Comparison of ENCODE assay signal across 27 mouse cellular contexts in the genomic region with DNA sequence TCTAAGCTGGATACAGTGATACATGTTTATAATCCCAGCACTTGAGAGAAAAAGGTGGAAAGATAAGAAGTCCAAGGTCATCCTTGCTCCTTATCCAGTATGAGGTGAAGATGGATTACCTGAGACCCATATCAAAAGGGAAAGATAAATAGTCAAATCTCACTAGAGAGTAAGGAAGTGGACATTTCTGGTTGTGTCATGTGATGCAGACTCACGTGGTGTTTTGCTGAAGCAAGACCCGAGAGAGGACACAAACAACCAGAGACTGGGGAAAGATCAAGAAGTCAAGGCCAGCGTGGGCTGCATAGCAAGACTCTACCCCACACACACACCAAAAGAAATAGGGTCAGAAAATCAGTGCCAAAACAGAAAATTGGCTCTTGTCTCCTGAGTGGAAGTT. TPM values are rescaled to one million over a fixed set of nuclear protein-coding genes. Genes with fewer than 3 reads are reported as not detected.
"Had no signal": no experiment of that assay in that cellular context is flagged by ENCODE, and none has a peak within 500 bp of the region (broad histone marks: within the 10 kb centered on the region; RNA-seq: fewer than 3 reads in every experiment).

No protein-coding gene starts in this region.

- H3K36me3 ChIP-seq: limb, embryonic 12.5 days; limb, embryonic 15.5 days; liver, embryonic 15.5 days; lung, embryonic 15.5 days; midbrain, embryonic 12.5 days; midbrain, embryonic 15.5 days; neural tube, embryonic 13.5 days; stomach, embryonic 15.5 days had no signal

- DNase-seq: kidney, postnatal 10 days; kidney, postnatal 36 days; layer of hippocampus, postnatal 36 days; left cerebral cortex, postnatal 4 days; lung, adult 18-20 months; lung, postnatal 10 days; retina, postnatal 1 day; right cerebral cortex, postnatal 25 days; spleen, adult 18-20 months; thymus, postnatal 25 days had no signal

- H3K4me1 ChIP-seq: limb, embryonic 12.5 days; limb, embryonic 15.5 days; lung, embryonic 15.5 days; midbrain, embryonic 12.5 days; midbrain, embryonic 15.5 days; neural tube, embryonic 13.5 days; stomach, embryonic 15.5 days had no signal

- ATAC-seq: midbrain, embryonic 15.5 days had no signal

- H3K27me3 ChIP-seq: limb, embryonic 15.5 days; midbrain, embryonic 15.5 days; stomach, embryonic 15.5 days had no signal

- H3K4me2 ChIP-seq: limb, embryonic 12.5 days; limb, embryonic 15.5 days; liver, embryonic 11.5 days; liver, embryonic 15.5 days; lung, embryonic 15.5 days; midbrain, embryonic 12.5 days; midbrain, embryonic 15.5 days; neural tube, embryonic 13.5 days; stomach, embryonic 15.5 days had no signal

- H3K27ac ChIP-seq: limb, embryonic 12.5 days; limb, embryonic 15.5 days; liver, embryonic 15.5 days; lung, embryonic 15.5 days; macrophage; midbrain, embryonic 12.5 days; midbrain, embryonic 15.5 days; neural tube, embryonic 13.5 days; stomach, embryonic 15.5 days had no signal

- H3K9me3 ChIP-seq: limb, embryonic 12.5 days; limb, embryonic 15.5 days; liver, embryonic 15.5 days; lung, embryonic 15.5 days; midbrain, embryonic 12.5 days; midbrain, embryonic 15.5 days; neural tube, embryonic 13.5 days; stomach, embryonic 15.5 days had no signal

- H3K4me3 ChIP-seq: limb, embryonic 12.5 days; limb, embryonic 15.5 days; liver, embryonic 15.5 days; lung, embryonic 15.5 days; midbrain, embryonic 12.5 days; midbrain, embryonic 15.5 days; neural tube, embryonic 13.5 days; stomach, embryonic 15.5 days had no signal

- H3K9ac ChIP-seq: limb, embryonic 12.5 days; limb, embryonic 15.5 days; liver, embryonic 15.5 days; lung, embryonic 15.5 days; midbrain, embryonic 12.5 days; midbrain, embryonic 15.5 days; neural tube, embryonic 13.5 days; stomach, embryonic 15.5 days had no signal

RNA-seq across cellular contexts. Expression of gene Meiob, which starts 7.1 kb away (rescaled TPM):
- total RNA-seq: layer of hippocampus, adult 8-10 months; layer of hippocampus, postnatal 10 days; layer of hippocampus, postnatal 36 days; left cerebral cortex, adult 8-10 months; left cerebral cortex, postnatal 14 days; left cerebral cortex, postnatal 4 days; neutrophil, adult 5-6 weeks had no signal
- polyA plus RNA-seq: kidney, embryonic 14.5 days; limb, embryonic 12.5 days; limb, embryonic 15.5 days; lung, embryonic 15.5 days; macrophage; midbrain, embryonic 12.5 days; midbrain, embryonic 15.5 days; neural tube, embryonic 13.5 days had no signal

RNA-seq across cellular contexts. Expression of gene Hs3st6, which starts 44.2 kb away (rescaled TPM):
- total RNA-seq: layer of hippocampus, postnatal 36 days; left cerebral cortex, postnatal 4 days; megakaryocyte, adult 5-6 weeks had no signal
- polyA plus RNA-seq: macrophage had no signal
